Mouse (Mus musculus) megakaryocyte, embryonic 14.5 days (primary cell): ENCODE results near the gene Tbc1d20.

Experiments
- FLI1 ChIP-seq: IDR thresholded peaks from 2 replicates; pipeline ENCODE4 v1.6.1; 2012; ENCODE audit warnings: low read length, inconsistent platforms, mixed read lengths
- GATA1 ChIP-seq: IDR thresholded peaks from 3 replicates; pipeline ENCODE4 v1.6.1; 2012; ENCODE audit warnings: mixed read lengths, low read length, inconsistent platforms, borderline replicate concordance

DNA sequence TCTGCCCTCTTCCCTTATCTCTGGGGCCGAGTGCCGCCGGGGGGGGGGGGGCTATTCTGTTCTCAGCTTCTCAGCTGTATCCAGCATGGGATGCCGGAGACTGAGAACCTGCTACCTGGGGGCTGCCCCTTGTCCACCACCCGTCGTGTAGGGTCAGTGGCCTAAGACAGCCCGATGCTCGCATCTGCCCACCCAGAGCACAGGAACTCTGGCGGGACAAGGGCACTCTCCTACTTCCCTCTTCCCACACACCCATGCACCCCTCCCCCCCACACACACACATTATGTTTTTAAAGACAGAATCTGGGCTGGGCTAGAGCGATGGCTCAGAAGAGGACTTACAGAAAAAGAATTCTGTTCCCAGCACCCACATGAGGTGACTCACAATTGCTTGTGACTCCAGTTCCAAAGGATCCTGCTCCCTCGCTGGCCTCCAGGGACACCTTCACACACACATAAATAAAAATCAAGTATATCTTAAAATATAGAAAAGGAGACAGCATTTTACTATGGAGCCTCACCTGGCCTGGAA, 41.7 kb downstream of the Tbc1d20 start:
- TF ChIP-seq GATA1 (no peak), FLI1 (no peak)
